Mouse (Mus musculus) myocyte (in vitro differentiated cells): ENCODE results near the gene Kat8.

Experiments
- MAX ChIP-seq: IDR thresholded peaks from one replicate; pipeline ENCODE4 v1.6.1; 2011; ENCODE audit warnings: low read depth, mild to moderate bottlenecking, control low read depth
- MYOG ChIP-seq, 3 experiments: IDR thresholded peaks; one replicate each; pipeline ENCODE4 v1.6.1; 2011; ENCODE audit warnings: control low read depth in 2 of 3, low read depth in 2 of 3, mild to moderate bottlenecking in 2 of 3; ENCODE audit not compliant: insufficient read length in 2 of 3, control insufficient read depth in 1 of 3, insufficient read depth in 1 of 3
- POLR2A ChIP-seq: IDR thresholded peaks from one replicate; pipeline ENCODE4 v1.6.1; 2011; ENCODE audit warnings: low read depth, mild to moderate bottlenecking, control low read depth, moderate library complexity; ENCODE audit not compliant: insufficient read length
- REST ChIP-seq: IDR thresholded peaks from one replicate; pipeline ENCODE4 v1.6.1; 2011; ENCODE audit warnings: mild to moderate bottlenecking, control low read depth, moderate library complexity; ENCODE audit not compliant: insufficient read depth, insufficient read length
- USF1 ChIP-seq: IDR thresholded peaks from one replicate; pipeline ENCODE4 v1.6.1; 2011; ENCODE audit warnings: low read depth, mild to moderate bottlenecking, control low read depth, moderate library complexity

DNA sequence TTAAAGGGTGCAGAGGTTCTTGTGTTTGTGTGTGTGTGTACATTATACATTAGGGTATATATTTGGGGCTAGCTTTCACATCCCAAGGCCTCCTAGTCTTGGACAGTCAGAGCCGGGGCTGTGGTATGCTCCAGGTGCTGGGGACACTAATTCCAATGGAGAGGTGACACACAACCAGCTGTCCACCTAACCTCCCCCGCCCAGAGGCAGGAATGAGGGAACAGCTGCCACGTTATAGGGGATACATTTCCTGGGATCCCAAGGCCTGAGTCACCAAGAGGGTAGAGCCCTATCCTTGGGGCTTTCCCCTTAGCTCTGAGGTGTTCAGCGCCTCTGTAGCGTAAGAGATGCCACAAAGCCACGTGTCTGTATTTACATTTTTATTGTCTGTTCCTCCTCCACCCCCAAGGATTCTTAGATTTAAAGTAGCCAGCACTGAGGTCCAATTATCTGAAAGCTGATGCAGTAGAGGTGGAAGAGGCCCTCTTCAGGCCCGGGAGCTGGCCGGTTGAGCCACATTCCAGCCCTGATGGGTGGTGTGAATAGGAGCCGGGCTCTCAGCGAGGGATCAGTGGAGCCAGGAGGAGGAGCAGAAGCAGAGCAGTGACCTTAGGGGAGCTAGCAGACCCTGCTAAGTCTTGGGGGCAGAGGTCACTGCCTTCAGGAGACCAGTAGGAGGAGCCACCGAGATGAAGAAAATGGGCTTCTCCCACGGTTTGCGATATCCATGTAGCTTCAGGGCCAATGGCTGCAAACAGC, 20.1 kb downstream of the Kat8 start:
- no peak for TF ChIP-seq POLR2A
- TF ChIP-seq MAX: peak; percentile 53
- peak; percentile 27 for TF ChIP-seq USF1
- no peak for TF ChIP-seq REST
- peak; percentile 75 to 98 (median 86) for TF ChIP-seq MYOG (IDR thresholded peaks at IDR 0.05; ENCODE audit: control insufficient read depth in 1 of 3, insufficient read depth in 1 of 3, insufficient read length in 2 of 3, low read depth in 2 of 3)
